In the genomic region with DNA sequence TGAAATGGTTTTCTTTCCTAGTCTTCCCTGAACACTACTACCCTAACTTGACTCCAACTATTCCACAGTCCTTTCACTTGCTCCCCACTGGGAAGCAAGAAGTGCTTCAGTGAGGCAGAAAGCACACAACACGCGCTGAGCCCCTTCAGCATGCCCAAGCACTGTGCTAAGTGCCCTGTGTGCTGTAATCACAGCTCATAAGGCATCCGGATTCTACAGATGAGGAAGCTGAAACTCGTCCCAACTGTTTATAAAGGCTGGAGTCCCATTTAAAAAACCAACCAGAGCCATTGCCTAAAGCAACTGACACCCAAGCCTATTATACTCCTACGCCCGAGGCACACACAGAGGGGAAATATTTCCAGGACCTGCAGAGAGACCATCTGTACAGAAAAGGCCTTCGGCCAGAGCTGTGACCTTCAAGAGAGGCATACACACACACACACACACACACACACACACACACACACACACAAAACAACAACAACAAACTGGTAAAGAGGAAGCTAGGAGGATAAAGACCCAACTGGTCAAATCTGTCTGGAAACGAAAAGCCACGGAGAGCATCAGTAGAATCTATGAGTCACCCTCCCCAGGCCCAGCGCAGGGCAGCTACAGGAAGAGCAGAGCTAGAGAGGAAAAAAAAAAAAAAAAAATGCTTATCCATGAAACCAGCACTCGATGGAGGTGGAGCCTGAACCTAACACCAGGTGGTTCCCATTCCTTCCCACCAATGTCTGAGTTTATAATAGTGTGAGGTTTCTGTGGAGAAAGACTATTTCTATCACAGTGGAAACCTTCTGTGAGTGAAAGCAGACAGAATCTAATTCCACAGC, we compare ENCODE assay signal across 15 mouse cellular contexts.
DNase-seq lines count a peak whose midpoint lies in the region; ATAC-seq and TF ChIP-seq lines count a peak whose summit lies in the region.
"Had no signal": no experiment of that assay in that cellular context is flagged by ENCODE, and none has a peak within 500 bp of the region (broad histone marks: within the 10 kb centered on the region; RNA-seq: fewer than 3 reads in every experiment).

No protein-coding gene starts in this region.

- no peak overlapping the region for H3K4me3 ChIP-seq in hindbrain, postnatal 0 days (ENCODE audit: low read length)
- no peak overlapping the region for H3K4me3 ChIP-seq in hindbrain, embryonic 14.5 days (replicated peaks; ENCODE audit: low read length)
- H3K4me3 ChIP-seq in limb, embryonic 15.5 days: no peak overlapping the region
- H3K4me3 ChIP-seq: hindbrain, embryonic 12.5 days; liver, embryonic 13.5 days; midbrain, embryonic 12.5 days; neural tube, embryonic 12.5 days had no signal

- no peak overlapping the region for H3K4me2 ChIP-seq in hindbrain, postnatal 0 days (ENCODE audit: low read depth, low read length)
- no peak overlapping the region for H3K4me2 ChIP-seq in hindbrain, embryonic 14.5 days (replicated peaks)
- H3K4me2 ChIP-seq in limb, embryonic 15.5 days: no peak overlapping the region
- H3K4me2 ChIP-seq: hindbrain, embryonic 12.5 days; liver, embryonic 13.5 days; midbrain, embryonic 12.5 days; neural tube, embryonic 12.5 days had no signal

- no peaks in the 10 kb centered on the region for H3K27me3 ChIP-seq in hindbrain, postnatal 0 days (ENCODE audit: insufficient read depth, low read length)
- H3K27me3 ChIP-seq in hindbrain, embryonic 14.5 days (ENCODE audit: control insufficient read depth, insufficient read depth, low read length): no peaks in the 10 kb centered on the region
- no peaks in the 10 kb centered on the region for H3K27me3 ChIP-seq in limb, embryonic 15.5 days
- H3K27me3 ChIP-seq: hindbrain, embryonic 12.5 days; liver, embryonic 13.5 days; midbrain, embryonic 12.5 days; neural tube, embryonic 12.5 days had no signal

- no peak for TF ChIP-seq CTCF in hindbrain, postnatal 0 days (IDR thresholded peaks at IDR 0.05; ENCODE audit: low read depth)

- peak; percentile 14 for DNase-seq in hindbrain, postnatal 0 days (ENCODE audit: low spot score)
- DNase-seq in hindbrain, embryonic 14.5 days (ENCODE audit: low spot score): no peak
- DNase-seq in lung, postnatal 14 days: peak; percentile 5
- DNase-seq in lung, adult 18-20 months: no peak
- DNase-seq in cerebellum, postnatal 14 days: peak; percentile 90 to 95
- DNase-seq in right cerebral cortex, postnatal 36 days (ENCODE audit: low spot score in 2 of 2): no peak
- DNase-seq in gastrocnemius, adult 18-20 months (ENCODE audit: low spot score): no peak
- DNase-seq: adrenal gland, postnatal 36 days; gastrocnemius, postnatal 14 days; liver, embryonic 13.5 days; thymus, postnatal 36 days had no signal

- H3K36me3 ChIP-seq in hindbrain, postnatal 0 days (ENCODE audit: insufficient read depth, low read length): no peaks in the 10 kb centered on the region
- no peaks in the 10 kb centered on the region for H3K36me3 ChIP-seq in hindbrain, embryonic 14.5 days (replicated peaks; ENCODE audit: control insufficient read depth, insufficient read depth)
- no peaks in the 10 kb centered on the region for H3K36me3 ChIP-seq in limb, embryonic 15.5 days
- H3K36me3 ChIP-seq: hindbrain, embryonic 12.5 days; liver, embryonic 13.5 days; midbrain, embryonic 12.5 days; neural tube, embryonic 12.5 days had no signal

- no peaks in the 10 kb centered on the region for H3K9me3 ChIP-seq in hindbrain, postnatal 0 days (ENCODE audit: low read length)
- H3K9me3 ChIP-seq in hindbrain, embryonic 14.5 days (ENCODE audit: control insufficient read depth, low read length): no peaks in the 10 kb centered on the region
- no peaks in the 10 kb centered on the region; the same call in 1 of the 2 replicates for H3K9me3 ChIP-seq in limb, embryonic 15.5 days
- H3K9me3 ChIP-seq: hindbrain, embryonic 12.5 days; liver, embryonic 13.5 days; neural tube, embryonic 12.5 days had no signal

- peak; percentile 64; the same call in 1 of the 2 replicates for ATAC-seq in hindbrain, postnatal 0 days
- ATAC-seq in hindbrain, embryonic 14.5 days (ENCODE audit: low FRiP score): no peak
- 0 out of 2 replicates have a peak, but pooled peaks have one; percentile 65 for ATAC-seq in limb, embryonic 15.5 days (ENCODE audit: insufficient number of reproducible peaks, low FRiP score, low TSS enrichment, low read depth)

- H3K27ac ChIP-seq in hindbrain, postnatal 0 days: peak overlapping the region; percentile 48; the same call in 1 of the 2 replicates
- H3K27ac ChIP-seq in hindbrain, embryonic 14.5 days: no peak overlapping the region
- H3K27ac ChIP-seq in limb, embryonic 15.5 days: 0 out of 2 replicates have a peak overlapping the region, but pooled peaks have one; percentile 7
- H3K27ac ChIP-seq: hindbrain, embryonic 12.5 days; liver, embryonic 13.5 days; midbrain, embryonic 12.5 days; neural tube, embryonic 12.5 days had no signal

- WGBS in hindbrain, postnatal 0 days: 76% methylated on average over 11 of the region's 11 CpGs
- WGBS in hindbrain, embryonic 14.5 days: 81% methylated on average over 11 of the region's 11 CpGs
- WGBS in limb, embryonic 15.5 days: 48% methylated on average over 11 of the region's 11 CpGs

- H3K4me1 ChIP-seq in hindbrain, postnatal 0 days (ENCODE audit: insufficient read depth, low read length): no peaks in the 10 kb centered on the region
- H3K4me1 ChIP-seq in hindbrain, embryonic 14.5 days (replicated peaks; ENCODE audit: control insufficient read depth, insufficient read depth, low read length): no peaks in the 10 kb centered on the region
- no peaks in the 10 kb centered on the region for H3K4me1 ChIP-seq in limb, embryonic 15.5 days
- H3K4me1 ChIP-seq: hindbrain, embryonic 12.5 days; liver, embryonic 13.5 days; midbrain, embryonic 12.5 days; neural tube, embryonic 12.5 days had no signal

- H3K9ac ChIP-seq in hindbrain, postnatal 0 days (replicated peaks; ENCODE audit: low read length): no peak overlapping the region
- H3K9ac ChIP-seq in hindbrain, embryonic 14.5 days: no peak overlapping the region
- no peak overlapping the region for H3K9ac ChIP-seq in limb, embryonic 15.5 days
- H3K9ac ChIP-seq: hindbrain, embryonic 12.5 days; liver, embryonic 13.5 days; midbrain, embryonic 12.5 days; neural tube, embryonic 12.5 days had no signal

Comparison
In these comparisons a context has a peak if more than half of its experiments do, and no peak if none do; other contexts are left out.
1. DNase-seq: peak in hindbrain, postnatal 0 days (single experiment), lung, postnatal 14 days (single experiment) and cerebellum, postnatal 14 days (2 of 2); none in hindbrain, embryonic 14.5 days (single experiment), lung, adult 18-20 months (0 of 2), right cerebral cortex, postnatal 36 days (0 of 2) and gastrocnemius, adult 18-20 months (single experiment).